Mouse (Mus musculus): ENCODE measurements around the gene Mras. TPM values are rescaled to one million over a fixed set of nuclear protein-coding genes. Genes with fewer than 3 reads are reported as not detected.

Mras gene
- total RNA-seq (2021), result 1 to 10 TPM; 6.8 to 7.5 TPM
- long read RNA-seq, experiment 1, full-length matches to known transcripts, result 6 of 10 reads
- long read RNA-seq, experiment 1, partial matches to known transcripts, result 0 of 10 reads
- long read RNA-seq, experiment 1, other reads (novel, unspliced or antisense), result 4 of 10 reads
- long read RNA-seq, experiment 2, full-length matches to known transcripts, result 9 of 10 reads
- long read RNA-seq, experiment 2, partial matches to known transcripts, result 0 of 10 reads
- long read RNA-seq, experiment 2, other reads (novel, unspliced or antisense), result 1 of 10 reads

DNA sequence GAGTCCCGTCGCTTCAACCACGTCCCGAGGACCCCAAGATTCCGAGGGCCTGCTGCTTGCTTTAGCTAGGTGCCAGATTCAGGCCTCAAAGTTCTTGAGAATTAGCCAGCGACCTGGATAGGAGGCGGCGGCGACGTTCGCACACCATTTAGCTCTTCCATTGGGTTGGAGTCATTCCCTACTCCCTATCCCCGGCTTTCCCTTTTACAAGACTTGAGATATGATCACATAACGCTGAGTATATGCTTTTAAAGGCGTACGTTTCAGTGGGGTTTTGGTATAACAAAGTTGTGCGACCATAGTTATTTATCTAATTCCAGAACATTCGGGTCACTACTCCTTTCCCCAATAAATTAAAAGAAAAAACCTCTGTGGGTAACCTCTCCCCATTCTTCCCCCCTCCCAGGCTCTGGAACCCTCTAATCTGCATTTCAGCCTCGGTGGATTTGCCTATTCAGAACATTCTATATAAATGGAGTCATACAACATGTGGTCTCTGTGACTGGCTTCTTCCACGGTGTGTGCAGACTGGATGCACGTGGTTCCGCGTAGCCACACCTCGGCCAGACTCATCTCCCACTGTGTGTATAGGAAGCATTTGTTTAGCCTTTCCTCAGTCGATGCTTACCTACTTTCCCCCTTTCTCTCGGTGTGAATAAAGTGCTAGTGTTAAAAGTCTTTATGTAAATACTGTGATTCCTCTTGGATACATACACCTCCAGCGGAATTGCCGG, at the start of gene Mras:
Mras (minus strand) TSS at position 351 of the 734 bp plus-strand sequence.
- intact Hi-C loops (cut with DNase I), result loop anchor here (5.0 kb wide), 2 partner anchors 60 to 195 kb away; partner anchors contain the start of gene Cep70
- no peak for DNase-seq

DNA sequence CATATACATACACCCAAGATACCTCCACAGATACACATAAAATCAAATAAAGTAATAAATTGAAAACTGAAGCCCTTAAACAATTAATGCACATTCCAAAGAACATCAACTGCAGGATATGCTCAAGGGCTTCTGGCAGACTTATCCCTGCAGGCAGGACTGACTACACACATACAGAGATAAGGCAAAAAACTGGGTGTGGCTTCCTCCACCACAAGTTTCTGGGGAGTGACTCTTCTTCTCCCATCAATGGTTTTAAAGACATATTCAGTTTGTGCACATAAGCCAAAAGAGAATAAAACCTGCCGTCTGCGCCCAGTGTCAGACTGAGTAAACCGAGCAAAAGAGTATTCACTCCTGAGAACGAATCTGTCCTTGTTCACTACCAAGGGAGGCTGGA, 48.0 kb upstream of the Mras start:
- no peak for DNase-seq
- intact Hi-C loops (cut with DNase I), result no loop called here

DNA sequence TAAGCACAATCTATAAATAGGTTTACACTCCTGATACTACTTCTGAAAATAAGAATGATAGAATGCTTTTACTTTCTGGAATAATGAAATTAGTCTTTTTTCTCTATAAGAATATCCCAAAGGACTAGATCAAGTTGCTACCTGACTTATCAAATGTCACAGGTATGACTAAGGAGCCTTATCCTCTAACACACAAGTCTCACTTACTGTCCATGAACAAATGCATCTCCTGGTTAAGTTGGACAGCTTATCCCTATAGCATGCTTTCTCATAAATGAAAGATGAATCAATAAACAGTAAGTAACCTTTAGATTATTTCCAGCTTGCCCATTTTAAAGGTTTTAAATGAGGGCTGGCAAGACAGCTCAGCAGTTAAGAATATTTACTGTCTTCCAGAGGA, 47.5 kb upstream of the Mras start:
- intact Hi-C loops (cut with DNase I), result no loop called here
- DNase-seq, result no peak

DNA sequence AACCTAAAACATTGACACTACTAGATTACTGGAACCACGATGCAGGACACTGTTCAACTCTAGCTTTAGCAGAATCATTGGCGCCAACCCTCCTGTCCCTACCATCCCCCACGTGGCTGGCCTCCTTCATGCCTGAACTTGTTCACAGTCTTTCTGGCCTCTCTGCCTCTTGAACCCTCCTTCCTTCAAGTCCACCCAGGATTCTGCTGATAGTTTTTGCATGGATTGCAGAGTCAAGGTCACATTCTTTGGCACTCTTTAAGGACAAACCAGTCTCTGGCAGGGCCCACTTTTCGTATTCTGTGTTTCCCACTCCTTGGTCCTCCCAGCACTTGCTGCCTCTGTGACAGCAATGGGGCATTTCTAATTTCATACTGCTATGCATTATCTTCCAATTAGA, 46.0 kb upstream of the Mras start:
- intact Hi-C loops (cut with DNase I), result no loop called here
- DNase-seq, result no peak

DNA sequence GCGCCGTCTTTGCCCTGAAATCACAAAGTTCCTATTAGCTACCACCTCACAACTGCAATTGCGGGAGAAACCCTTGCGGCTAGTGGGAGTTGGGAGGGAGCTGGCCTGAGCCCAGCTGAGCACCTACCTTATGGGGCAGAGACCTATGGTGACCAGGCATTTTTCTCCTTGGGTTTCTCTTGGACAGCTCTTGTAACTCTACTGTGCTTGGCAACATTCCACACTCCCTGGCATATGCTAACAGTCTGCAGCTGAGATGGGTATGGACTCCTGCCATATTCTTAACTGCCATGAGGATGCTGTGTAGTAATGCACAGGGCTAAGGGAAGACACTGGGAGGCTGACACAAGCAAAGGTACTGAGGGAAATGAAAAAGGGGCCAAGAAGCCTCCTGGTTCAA, 43.6 kb upstream of the Mras start:
- no peak for DNase-seq
- intact Hi-C loops (cut with DNase I), result no loop called here

DNA sequence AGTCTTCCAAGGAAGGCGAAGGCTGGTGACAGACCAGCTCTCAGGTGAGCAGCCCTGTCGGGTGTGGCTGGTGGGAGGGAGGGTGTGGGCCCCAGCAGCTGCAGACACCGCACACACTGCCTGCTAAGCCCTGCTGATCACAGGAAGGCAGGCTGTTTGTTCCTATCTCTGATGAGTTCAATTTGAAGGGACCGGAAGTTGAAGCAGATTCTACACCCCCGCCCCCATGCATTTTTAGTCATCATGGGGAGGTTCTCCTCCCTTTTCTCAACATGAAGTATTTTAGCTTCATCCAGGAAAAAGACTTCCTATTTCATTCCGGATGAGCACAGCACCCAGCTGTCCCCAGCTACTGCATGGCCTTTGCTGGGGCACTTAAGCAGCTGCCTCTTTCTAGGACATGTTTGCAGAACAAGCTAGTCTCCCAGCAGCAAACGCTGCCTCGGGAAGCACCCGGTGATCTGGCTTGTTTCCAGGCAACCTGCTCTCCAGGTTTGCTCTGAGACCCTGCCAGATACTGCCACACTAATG, 42.1 kb upstream of the Mras start:
- peak in 1 of 2 experiments; percentile 9 for DNase-seq

DNA sequence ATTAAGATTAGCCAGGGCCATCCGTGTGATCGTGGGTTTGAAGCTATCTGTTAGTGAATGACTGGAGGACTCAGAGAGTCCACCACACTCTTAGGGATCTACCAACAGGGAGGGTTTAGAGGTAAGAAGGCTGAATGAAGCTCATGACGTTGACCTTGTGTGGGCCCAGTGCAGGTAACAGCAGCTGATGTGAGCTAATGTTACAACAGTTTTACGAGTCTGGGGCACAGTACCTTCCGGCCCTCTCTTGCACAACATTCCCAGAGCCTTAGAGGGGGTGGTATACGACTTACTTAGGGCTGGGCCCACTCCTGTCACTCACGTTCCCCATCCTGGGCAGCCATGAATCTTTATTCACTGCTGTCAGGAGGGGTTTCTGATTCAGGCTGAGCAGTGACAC, 34.2 kb upstream of the Mras start:
- intact Hi-C loops (cut with DNase I), result no loop called here
- no peak for DNase-seq

More for the DNA sequence above, 42.1 kb upstream of the Mras start:
- intact Hi-C loops (cut with DNase I), result no loop called here

DNA sequence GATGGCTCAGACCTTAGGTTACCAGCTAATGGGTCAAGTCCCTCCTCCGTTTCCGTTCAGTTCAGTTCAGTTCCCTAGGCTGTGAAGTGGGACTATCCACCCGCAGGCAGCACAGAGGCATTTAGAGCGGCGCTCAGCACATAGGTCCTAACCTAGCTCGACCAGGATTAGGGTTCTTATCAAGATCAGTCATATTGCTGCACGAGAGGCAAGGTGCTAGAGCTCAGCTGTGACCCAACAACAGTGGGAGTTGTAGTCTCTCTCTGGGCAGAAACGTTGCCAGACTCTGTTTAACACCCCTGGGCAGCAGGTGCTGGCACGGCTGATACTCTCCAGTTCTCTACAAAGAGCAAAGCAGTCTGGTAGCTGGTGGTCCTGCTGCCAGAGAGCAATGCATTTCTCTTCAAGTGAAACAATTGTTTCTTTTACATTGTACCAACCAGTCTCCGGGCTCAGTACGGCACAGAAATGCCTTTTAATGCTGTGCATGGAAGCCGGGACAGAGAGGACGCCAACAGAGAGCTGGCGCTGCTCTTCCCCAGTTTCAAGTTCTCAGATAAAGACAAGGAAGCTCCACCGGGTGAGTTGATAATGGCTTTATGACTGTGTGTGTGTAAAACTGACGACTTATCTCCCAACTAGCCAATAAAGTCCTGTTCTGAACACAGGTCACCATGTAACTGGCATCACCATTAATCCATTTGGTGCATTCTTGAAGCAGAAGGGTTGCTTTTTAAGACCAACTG, 33.3 kb upstream of the Mras start:
- intact Hi-C loops (cut with DNase I), result no loop called here
- no peak for DNase-seq

DNA sequence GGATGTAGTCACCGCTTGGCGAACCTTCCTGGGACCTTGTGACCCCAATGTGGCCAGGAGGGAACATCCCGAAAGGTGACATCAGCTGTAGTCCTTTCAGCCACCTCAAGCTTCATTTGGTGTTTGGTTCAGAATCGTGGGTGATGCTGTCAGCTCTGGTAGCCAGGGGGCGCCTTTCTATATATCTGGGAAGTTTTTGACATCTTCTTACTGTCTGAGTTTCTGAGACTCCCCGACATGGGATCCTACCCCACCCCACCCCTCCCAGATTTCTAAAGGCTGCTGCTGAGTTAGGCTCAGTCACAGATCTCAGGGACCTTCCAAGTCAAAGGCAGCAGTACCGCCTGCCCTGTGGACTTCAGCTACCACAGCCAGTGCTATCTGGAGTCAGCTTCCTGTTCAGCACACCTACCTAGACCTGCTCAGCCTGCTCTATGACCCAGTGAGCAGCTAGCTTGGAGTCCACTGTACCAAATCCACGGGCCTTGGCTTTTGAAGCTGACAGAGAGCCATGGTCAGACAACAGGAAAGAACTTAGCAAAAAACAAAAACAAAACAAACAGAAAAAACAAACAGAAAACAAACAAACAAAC, 32.6 kb upstream of the Mras start:
- DNase-seq, result peak in 1 of 2 experiments; percentile 14
- intact Hi-C loops (cut with DNase I), result no loop called here

DNA sequence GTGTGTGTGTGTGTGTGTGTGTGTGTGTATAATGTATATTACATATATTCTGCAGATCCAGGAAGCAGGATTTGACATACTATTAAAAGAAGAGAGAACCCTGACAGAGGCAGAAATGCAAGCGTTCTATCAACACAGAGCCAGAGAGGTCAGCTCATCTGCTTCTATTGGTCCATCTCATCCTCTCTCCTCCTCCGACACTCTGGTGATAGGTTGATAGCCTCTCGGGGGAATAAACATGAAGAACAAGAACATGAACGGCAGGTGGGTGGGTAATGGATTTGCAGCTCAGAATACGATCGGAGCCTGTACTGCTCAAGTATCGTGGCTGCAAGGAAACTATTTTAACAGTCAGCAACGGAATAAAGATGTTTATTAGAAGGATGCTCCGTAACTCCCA, 31.4 kb upstream of the Mras start:
- DNase-seq, result no peak
- intact Hi-C loops (cut with DNase I), result no loop called here

DNA sequence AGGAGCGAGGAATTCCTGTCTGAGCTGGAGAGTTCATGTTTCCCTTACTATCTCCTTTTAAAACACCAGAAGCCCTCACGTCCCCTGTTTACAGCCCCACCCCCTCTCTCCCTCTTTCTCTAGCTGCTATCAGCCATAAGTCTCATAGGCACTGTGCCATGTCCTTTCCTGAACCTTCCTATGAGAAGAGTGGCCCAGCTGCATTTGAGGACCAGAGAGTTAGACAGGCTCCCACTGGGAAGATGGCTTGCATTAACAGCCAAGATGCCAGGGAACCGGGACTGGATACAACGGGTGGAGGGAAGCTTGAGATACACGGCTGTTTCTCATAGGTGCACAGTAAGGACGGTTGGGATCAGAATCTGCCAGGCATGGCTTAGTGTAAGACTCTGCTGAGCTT, 27.7 kb upstream of the Mras start:
- no peak for DNase-seq
- intact Hi-C loops (cut with DNase I), result no loop called here

DNA sequence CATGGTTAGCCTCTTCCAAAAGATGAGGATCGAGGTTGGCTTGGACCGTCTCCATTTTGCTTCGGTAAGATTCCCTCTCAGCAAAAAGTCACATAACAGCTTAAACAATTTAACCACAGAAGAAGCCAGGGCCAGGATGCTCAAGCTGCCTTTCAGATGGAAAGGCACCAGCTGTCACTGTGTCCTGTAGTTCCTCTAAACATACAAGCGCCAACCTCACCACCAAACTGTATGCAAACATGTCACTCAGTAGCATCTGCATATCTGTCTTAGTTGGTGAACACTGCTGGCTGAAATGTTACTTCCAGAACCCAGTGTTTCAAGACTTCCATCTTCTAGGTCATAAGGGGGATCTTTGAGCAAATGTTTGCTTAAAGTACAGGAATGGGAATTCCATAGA, 22.5 kb upstream of the Mras start:
- no peak for DNase-seq
- intact Hi-C loops (cut with DNase I), result loop anchor here (5.0 to 10.0 kb wide), 2 partner anchors 123 to 205 kb away; no protein-coding TSS in a partner anchor

DNA sequence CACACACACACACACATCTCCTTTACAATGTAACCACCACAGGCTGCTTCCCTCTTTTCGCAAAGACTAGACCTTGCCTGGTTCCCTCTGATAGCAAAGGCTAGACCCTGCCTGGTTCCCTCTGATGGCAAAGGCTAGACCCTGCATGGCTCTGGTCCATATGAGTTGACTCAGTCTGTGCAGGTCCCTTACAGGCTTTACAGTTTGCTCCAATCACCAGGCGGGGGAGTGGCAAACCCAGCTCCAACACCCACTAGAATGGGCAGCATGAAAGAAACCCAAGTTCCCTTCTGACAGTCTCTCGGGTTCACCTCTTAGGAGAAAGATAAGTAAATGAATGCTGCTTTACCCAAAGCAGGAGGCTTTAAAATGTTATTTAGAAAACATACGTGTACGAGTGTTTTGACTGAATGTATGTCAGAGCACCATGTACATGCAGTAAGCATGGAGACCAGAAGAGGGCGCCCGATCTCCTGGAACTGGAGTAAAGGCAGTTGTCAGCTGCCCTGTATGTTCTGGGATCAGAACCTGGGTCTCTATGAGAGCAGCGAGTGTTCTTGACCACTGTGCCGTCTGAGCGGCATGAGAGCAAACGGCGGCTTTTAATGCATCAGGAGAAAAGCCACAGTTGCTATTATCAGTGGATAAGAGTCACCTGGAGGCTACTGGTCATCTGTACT, 21.5 kb upstream of the Mras start:
- DNase-seq, result peak; percentile 43 to 60
- intact Hi-C loops (cut with DNase I), result loop anchor here (5.0 to 10.0 kb wide), 2 partner anchors 124 to 206 kb away; no protein-coding TSS in a partner anchor

DNA sequence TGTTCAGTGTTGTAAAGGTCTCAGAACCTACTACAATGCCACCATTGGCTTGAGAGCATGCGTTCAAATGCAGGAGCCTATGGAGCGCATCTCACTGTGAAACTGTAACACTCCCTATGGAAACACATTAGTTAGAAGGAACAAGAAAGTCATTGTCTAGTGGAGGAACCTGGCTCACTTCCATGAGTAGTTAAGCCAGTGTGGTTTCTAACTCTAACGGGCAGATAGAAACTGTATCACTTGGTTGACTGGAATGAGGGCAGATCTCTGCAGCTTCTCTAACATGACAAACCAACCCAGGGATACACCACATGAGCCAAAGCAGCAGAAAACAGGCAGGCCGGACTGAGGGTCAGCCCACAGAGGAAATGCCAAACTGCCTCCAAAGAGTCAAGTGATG, 17.0 kb upstream of the Mras start:
- intact Hi-C loops (cut with DNase I), result loop anchor here (10.0 kb wide), 1 partner anchor 211 kb away; no protein-coding TSS in a partner anchor
- no peak for DNase-seq

DNA sequence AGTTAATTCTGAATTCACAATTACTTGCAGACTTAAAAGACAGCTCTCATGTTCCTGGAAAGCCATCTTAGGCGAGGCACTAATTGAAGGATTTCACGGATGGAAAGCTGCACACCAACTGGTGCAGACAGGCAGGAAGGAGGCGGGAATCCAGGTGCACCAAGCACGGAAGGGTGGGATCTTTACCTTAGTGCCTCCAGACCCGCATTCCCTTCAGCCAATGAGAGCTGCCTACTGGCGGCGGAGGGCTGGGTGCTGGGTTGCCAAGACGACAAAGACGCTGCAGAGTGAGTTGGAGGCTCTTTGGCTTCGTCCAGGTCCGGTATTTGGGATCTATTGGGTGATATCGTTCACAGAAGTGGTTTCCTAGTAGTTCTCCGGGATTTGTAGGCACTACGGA, 14.0 kb upstream of the Mras start, which contains the start of gene Nme9:
Nme9 (plus strand) TSS at position 315 of the 400 bp plus-strand sequence.
- DNase-seq, result no peak
- intact Hi-C loops (cut with DNase I), result loop anchor here (10.0 kb wide), 1 partner anchor 214 kb away; no protein-coding TSS in a partner anchor

DNA sequence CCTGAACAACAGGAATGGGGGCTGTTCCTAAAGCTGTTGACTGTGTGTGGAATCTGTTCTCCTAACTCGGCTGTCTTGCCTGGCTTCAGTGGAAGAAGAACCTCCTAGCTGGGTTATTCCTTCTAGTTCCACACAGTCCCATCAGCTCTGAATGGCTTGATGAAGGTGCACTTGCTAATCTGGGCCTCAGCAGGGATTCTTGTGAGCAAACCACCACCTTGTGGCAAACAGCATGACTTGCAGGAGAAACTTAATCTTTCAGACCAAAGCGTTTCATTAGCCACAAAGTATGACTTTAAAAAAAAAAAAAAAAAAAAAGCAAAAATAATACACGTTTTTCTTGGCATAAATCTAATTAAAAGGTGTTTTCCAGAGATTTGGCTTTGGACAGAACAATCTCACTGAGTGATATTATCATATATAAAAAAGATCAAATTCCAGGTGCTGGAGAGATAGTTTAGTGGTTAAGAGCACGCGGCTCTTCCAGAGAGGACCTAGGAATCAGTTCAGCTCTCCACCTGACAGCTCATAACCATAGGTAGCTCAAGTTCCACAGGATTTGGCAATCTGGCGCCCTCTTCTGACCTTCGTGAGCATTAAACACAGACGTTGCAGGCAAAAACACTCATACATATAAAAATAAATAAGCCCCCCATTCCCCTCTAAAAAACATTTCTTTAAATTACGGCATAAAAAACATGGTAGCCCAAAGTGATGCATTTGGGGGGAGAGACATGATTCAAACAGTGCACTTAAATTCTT, 12.9 kb upstream of the Mras start:
- DNase-seq, result peak; percentile 7 to 25
- intact Hi-C loops (cut with DNase I), result loop anchor here (2.0 to 10.0 kb wide), 2 partner anchors 215 to 387 kb away; no protein-coding TSS in a partner anchor

DNA sequence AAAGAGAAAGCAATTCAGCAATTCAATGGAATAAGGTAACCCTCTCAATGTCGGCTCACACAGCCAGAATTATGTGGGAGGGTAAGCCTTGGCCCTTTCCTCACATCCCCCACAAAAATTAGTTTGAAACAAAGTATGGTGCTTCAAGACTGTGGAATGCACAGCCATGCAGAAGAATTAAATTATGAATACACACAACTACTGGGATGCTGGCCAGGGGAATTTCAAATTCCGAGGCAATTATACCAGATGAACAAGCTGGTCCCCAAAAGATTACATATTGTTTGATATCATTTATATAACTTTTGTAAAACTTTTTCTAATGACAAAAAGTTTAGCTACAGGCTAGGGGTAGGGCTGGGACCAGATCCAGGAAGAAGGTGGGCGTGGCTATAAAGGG, 10.1 kb upstream of the Mras start:
- no peak for DNase-seq
- intact Hi-C loops (cut with DNase I), result no loop called here

DNA sequence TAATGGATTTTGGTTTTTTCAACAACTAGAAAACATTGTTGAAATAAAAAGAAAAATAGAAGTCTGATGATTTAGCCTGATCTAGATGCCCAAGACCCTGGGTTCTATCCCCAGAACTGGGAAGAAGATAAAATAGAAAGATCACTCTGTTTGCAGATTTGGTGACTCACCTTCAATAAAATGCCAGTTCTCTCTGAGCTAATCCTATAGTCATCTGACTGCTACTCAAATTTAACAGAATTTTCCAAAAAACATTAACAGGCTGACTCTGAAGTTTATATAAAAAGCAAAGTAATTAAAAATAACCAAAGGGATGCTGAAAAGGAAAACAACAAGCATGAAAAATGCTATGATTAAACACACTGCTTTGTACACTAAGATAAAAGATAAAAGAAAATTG, 9.1 kb upstream of the Mras start:
- intact Hi-C loops (cut with DNase I), result no loop called here
- DNase-seq, result no peak

DNA sequence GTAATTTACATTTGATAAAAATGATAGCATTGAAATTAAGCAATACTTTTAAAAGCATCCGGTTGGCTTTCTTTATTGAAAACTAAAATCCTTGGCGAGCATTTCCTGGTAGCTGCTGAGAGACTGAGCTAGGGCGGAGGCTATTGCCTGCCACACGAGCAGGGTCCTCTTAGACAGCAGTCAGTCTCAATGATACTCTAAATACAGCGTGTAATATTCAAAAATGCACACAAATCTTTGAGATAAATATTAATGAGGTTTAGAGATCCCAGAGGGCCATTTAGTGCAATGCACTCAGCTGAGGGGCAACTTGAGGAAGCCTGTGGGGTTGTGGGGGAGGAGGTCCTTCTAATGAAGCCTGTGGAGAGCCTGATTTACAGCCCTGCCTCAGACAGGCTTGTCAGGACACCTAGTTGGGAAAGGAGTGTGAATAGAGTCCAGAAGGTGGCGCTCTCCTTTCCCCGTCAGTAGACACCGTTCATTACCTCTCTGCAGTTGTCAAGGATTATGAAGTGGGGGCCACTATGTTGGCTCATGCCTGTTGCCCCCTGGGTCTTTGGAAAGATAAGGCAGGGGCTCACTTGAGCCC, 7.5 kb upstream of the Mras start:
- DNase-seq, result no peak
- intact Hi-C loops (cut with DNase I), result no loop called here
